7 mouse cellular contexts compared by ENCODE assay signal in the genomic region with DNA sequence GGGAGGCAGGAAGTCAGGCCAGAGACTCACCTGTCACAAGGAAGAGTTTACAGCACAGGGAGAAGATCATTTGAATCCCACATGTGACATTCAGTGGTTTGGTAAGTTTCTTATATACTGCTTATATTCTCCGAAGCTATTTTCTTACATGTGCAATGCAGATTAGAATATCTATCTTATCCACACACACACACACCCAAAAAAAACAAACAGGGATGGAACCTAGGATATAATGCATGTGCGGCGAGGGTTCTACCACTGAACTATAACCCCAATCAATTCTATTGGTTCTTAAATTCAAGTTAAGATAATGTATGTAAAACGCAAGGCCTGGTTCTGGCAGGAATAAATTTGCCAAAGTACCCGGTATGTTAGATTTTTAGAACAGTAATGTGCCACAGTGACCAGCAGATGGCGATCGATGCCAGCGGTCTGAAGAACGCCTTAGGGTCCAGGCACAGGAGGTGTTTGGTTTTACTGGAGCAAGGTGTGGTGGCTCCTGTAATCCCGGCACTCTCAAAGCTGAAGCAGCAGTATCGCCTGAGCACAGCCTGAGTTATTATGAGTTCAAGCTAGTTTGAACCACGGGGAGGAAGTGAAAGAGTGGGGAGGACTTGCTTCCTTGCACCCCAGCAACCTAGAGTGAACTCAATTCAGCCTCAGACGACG. TPM values are rescaled to one million over a fixed set of nuclear protein-coding genes. Genes with fewer than 3 reads are reported as not detected.
DNase-seq lines count a peak whose midpoint lies in the region; ATAC-seq lines count a peak whose summit lies in the region.

No protein-coding gene starts in this region.

- no peak overlapping the region for H3K4me3 ChIP-seq in liver, embryonic 15.5 days (replicated peaks)

- no peaks in the 10 kb centered on the region for H3K9me3 ChIP-seq in liver, embryonic 15.5 days (replicated peaks)

- peak; percentile 71 for ATAC-seq in erythroblast, adult 5-6 weeks (replicated peaks; ENCODE audit: low FRiP score, poor library complexity, severe bottlenecking)
- no peak for ATAC-seq in liver, embryonic 15.5 days (ENCODE audit: insufficient read depth)

- no peaks in the 10 kb centered on the region for H3K36me3 ChIP-seq in liver, embryonic 15.5 days (replicated peaks)

- H3K4me1 ChIP-seq in liver, embryonic 15.5 days (replicated peaks), result peaks cover 30% of the 10 kb centered on the region

- no peak overlapping the region for H3K27ac ChIP-seq in liver, embryonic 15.5 days (replicated peaks)

- WGBS in liver, embryonic 15.5 days (ENCODE audit: insufficient replicate concordance), result 14% methylated on average over 14 of the region's 14 CpGs

- DNase-seq in 416B (ENCODE audit: low read depth), result peak; percentile 77
- DNase-seq in B cell, adult 2 months, result peak; percentile 65 to 70
- peak; percentile 80 for DNase-seq in brain, adult 2 months (ENCODE audit: low read depth, low spot score)
- peak; percentile 72 for DNase-seq in kidney, postnatal 14 days
- peak; percentile 71 to 73 for DNase-seq in right cerebral cortex, adult 2 months (ENCODE audit: low spot score in 2 of 2)

- no peak overlapping the region for H3K9ac ChIP-seq in liver, embryonic 15.5 days

- H3K4me2 ChIP-seq in liver, embryonic 15.5 days, result peak overlapping the region; percentile 21

- H3K27me3 ChIP-seq in liver, embryonic 15.5 days, result no peaks in the 10 kb centered on the region

RNA-seq across cellular contexts. Expression of gene Zfp90, which starts 3.2 kb away (rescaled TPM):
- total RNA-seq in erythroblast, adult 5-6 weeks (2015; ENCODE audit: low replicate concordance), result 0.19 and 2.1 TPM in 2 replicates
- total RNA-seq in erythroblast, adult 5-6 weeks (2017; ENCODE audit: low replicate concordance), result 0.94 and 0.98 TPM in 2 replicates
- 2.4 and 2.5 TPM in 2 replicates for polyA plus RNA-seq in liver, embryonic 15.5 days (2015; fragmentation: Nextera tagmentation; extraction: Ambion mirVana)
